In genomic region chr10:121958741-121959140, GRCm38 (mm10) we compare ENCODE assay signal across 25 mouse cellular contexts.
A peak's percentile ranks its signal among the peaks of the same experiment; 100 is the strongest.
DNase-seq lines count a peak whose midpoint lies in the region; ATAC-seq lines count a peak whose summit lies in the region.
"Had no signal": no experiment of that assay in that cellular context is flagged by ENCODE, and none has a peak within 500 bp of the region (broad histone marks: within the 10 kb centered on the region; RNA-seq: fewer than 3 reads in every experiment).

No protein-coding gene starts in this region.

- H3K4me2 ChIP-seq in forebrain, embryonic 15.5 days (replicated peaks) = no peak overlapping the region
- no peak overlapping the region for H3K4me2 ChIP-seq in neural tube, embryonic 15.5 days
- H3K4me2 ChIP-seq: embryonic facial prominence, embryonic 15.5 days; hindbrain, embryonic 12.5 days had no signal

- H3K9ac ChIP-seq in forebrain, embryonic 15.5 days (replicated peaks) = no peak overlapping the region
- H3K9ac ChIP-seq in neural tube, embryonic 15.5 days (replicated peaks) = no peak overlapping the region
- H3K9ac ChIP-seq: embryonic facial prominence, embryonic 15.5 days; hindbrain, embryonic 12.5 days had no signal

- no peak for DNase-seq in forebrain, embryonic 10.5 days (ENCODE audit: extremely low spot score, low spot score)
- peak; percentile 19 to 60 for DNase-seq in layer of hippocampus, adult 18-20 months (ENCODE audit: low spot score in 2 of 2)
- no peak for DNase-seq in layer of hippocampus, postnatal 10 days (ENCODE audit: low spot score in 2 of 2)
- no peak for DNase-seq in neural tube, embryonic 10.5 days (ENCODE audit: extremely low spot score, low spot score)
- peak; percentile 13 for DNase-seq in layer of hippocampus, adult 9-10 months (ENCODE audit: low spot score)
- no peak for DNase-seq in urinary bladder, postnatal 4 days (ENCODE audit: low spot score in 2 of 2)
- DNase-seq: adrenal gland, adult 8-10 months; adrenal gland, postnatal 36 days; B cell, adult 2 months; cerebellum, adult 11 months; cerebellum, adult 8-10 months; cerebellum, postnatal 14 days; embryo, embryonic 11 days; gastrocnemius, postnatal 10 days; heart, adult 18-20 months; heart, postnatal 10 days; heart, postnatal 4 days had no signal

- no peak overlapping the region for H3K4me3 ChIP-seq in forebrain, embryonic 15.5 days
- no peak overlapping the region for H3K4me3 ChIP-seq in forebrain, embryonic 10.5 days
- H3K4me3 ChIP-seq in neural tube, embryonic 15.5 days (replicated peaks) = no peak overlapping the region
- H3K4me3 ChIP-seq: embryonic facial prominence, embryonic 15.5 days; erythroblast, embryonic 14.5 days; heart, embryonic 10.5 days; hindbrain, embryonic 12.5 days had no signal

- no peaks in the 10 kb centered on the region for H3K27me3 ChIP-seq in forebrain, embryonic 15.5 days
- H3K27me3 ChIP-seq in forebrain, embryonic 10.5 days (ENCODE audit: poor library complexity, severe bottlenecking) = no peaks in the 10 kb centered on the region
- no peaks in the 10 kb centered on the region for H3K27me3 ChIP-seq in neural tube, embryonic 15.5 days (replicated peaks)
- H3K27me3 ChIP-seq: embryonic facial prominence, embryonic 15.5 days; hindbrain, embryonic 12.5 days had no signal

- peaks cover 32% of the 10 kb centered on the region for H3K4me1 ChIP-seq in forebrain, embryonic 15.5 days
- H3K4me1 ChIP-seq in forebrain, embryonic 10.5 days = 0 out of 2 replicates have a peak, but pooled peaks cover 4% of the 10 kb centered on the region
- peaks cover 50% of the 10 kb centered on the region for H3K4me1 ChIP-seq in neural tube, embryonic 15.5 days

- H3K36me3 ChIP-seq in forebrain, embryonic 15.5 days = no peaks in the 10 kb centered on the region
- H3K36me3 ChIP-seq in forebrain, embryonic 10.5 days (replicated peaks) = no peaks in the 10 kb centered on the region
- H3K36me3 ChIP-seq in neural tube, embryonic 15.5 days = no peaks in the 10 kb centered on the region
- H3K36me3 ChIP-seq: embryonic facial prominence, embryonic 15.5 days; G1E; heart, embryonic 10.5 days; hindbrain, embryonic 12.5 days had no signal

- no peak for ATAC-seq in forebrain, embryonic 15.5 days (replicated peaks)
- no peak for ATAC-seq in neural tube, embryonic 15.5 days (ENCODE audit: low FRiP score)
- ATAC-seq: CD4-positive, CD25-positive, alpha-beta regulatory T cell, adult 4 months had no signal

- 66% methylated on average over 8 of the region's 8 CpGs for WGBS in forebrain, embryonic 15.5 days
- WGBS in forebrain, embryonic 10.5 days = 89% methylated on average over 8 of the region's 8 CpGs
- WGBS in neural tube, embryonic 15.5 days = 43% methylated on average over 8 of the region's 8 CpGs

- no peaks in the 10 kb centered on the region for H3K9me3 ChIP-seq in forebrain, embryonic 15.5 days
- no peaks in the 10 kb centered on the region for H3K9me3 ChIP-seq in forebrain, embryonic 10.5 days
- no peaks in the 10 kb centered on the region for H3K9me3 ChIP-seq in neural tube, embryonic 15.5 days (replicated peaks)
- H3K9me3 ChIP-seq: embryonic facial prominence, embryonic 15.5 days; heart, embryonic 10.5 days; hindbrain, embryonic 12.5 days had no signal

- H3K27ac ChIP-seq in forebrain, embryonic 15.5 days (replicated peaks) = 0 out of 2 replicates have a peak overlapping the region, but pooled peaks have one; percentile 2
- no peak overlapping the region for H3K27ac ChIP-seq in forebrain, embryonic 10.5 days
- 0 out of 2 replicates have a peak overlapping the region, but pooled peaks have one; percentile 15 for H3K27ac ChIP-seq in neural tube, embryonic 15.5 days (replicated peaks)
- H3K27ac ChIP-seq: embryonic facial prominence, embryonic 15.5 days; heart, embryonic 10.5 days; hindbrain, embryonic 12.5 days had no signal

Comparison
In these comparisons a context has a peak if more than half of its experiments do, and no peak if none do; other contexts are left out.
1. DNase-seq: peak in layer of hippocampus, adult 18-20 months (2 of 2) and layer of hippocampus, adult 9-10 months (single experiment); none in forebrain, embryonic 10.5 days (single experiment), layer of hippocampus, postnatal 10 days (0 of 2), neural tube, embryonic 10.5 days (single experiment) and urinary bladder, postnatal 4 days (0 of 2).